Mouse (Mus musculus): ENCODE data around the gene Fars2.
A peak's percentile ranks its signal among the peaks of the same experiment; 100 is the strongest.

Fars2 gene

GRCm38 (mm10) chr13:36564764-36565315 lies 447.6 kb downstream of the Fars2 start:
- DNase-seq (ENCODE audit: low read depth, low spot score), result no peak

- no peak for DNase-seq (ENCODE audit: low read depth, low spot score)
These were observed 459.6 kb downstream of the Fars2 start for GRCm38 (mm10) chr13:36576781-36577180.

GRCm38 (mm10) chr13:36577916-36578568 lies 460.8 kb downstream of the Fars2 start:
- DNase-seq (ENCODE audit: low read depth, low spot score), result no peak

- DNase-seq (ENCODE audit: low read depth, low spot score), result peak; percentile 28
These were observed 461.5 kb downstream of the Fars2 start for GRCm38 (mm10) chr13:36578569-36579333.

GRCm38 (mm10) chr13:36582406-36583070 lies 465.3 kb downstream of the Fars2 start:
- DNase-seq (ENCODE audit: low read depth, low spot score), result no peak

- DNase-seq (ENCODE audit: low read depth, low spot score), result no peak
These were observed 466.4 kb downstream of the Fars2 start for GRCm38 (mm10) chr13:36583481-36584151.

GRCm38 (mm10) chr13:36584197-36584596 lies 467.0 kb downstream of the Fars2 start:
- DNase-seq (ENCODE audit: low read depth, low spot score), result no peak

- no peak for DNase-seq (ENCODE audit: low read depth, low spot score)
These were observed 471.9 kb downstream of the Fars2 start for GRCm38 (mm10) chr13:36589092-36589491.

GRCm38 (mm10) chr13:36592291-36592690 lies 475.1 kb downstream of the Fars2 start:
- DNase-seq (ENCODE audit: low read depth, low spot score), result no peak

- DNase-seq (ENCODE audit: low read depth, low spot score), result no peak
These were observed 489.5 kb downstream of the Fars2 start for GRCm38 (mm10) chr13:36606717-36607116.

GRCm38 (mm10) chr13:36607871-36608270 lies 490.7 kb downstream of the Fars2 start:
- no peak for DNase-seq (ENCODE audit: low read depth, low spot score)

- no peak for DNase-seq (ENCODE audit: low read depth, low spot score)
These were observed 493.2 kb downstream of the Fars2 start for GRCm38 (mm10) chr13:36610426-36610825.

GRCm38 (mm10) chr13:36612785-36613750 lies 495.9 kb downstream of the Fars2 start:
- DNase-seq (ENCODE audit: low read depth, low spot score), result no peak

GRCm38 (mm10) chr13:36620498-36621332 lies 503.5 kb downstream of the Fars2 start:
- DNase-seq (ENCODE audit: low read depth, low spot score), result no peak

GRCm38 (mm10) chr13:36621333-36621659 lies 504.1 kb downstream of the Fars2 start:
- DNase-seq (ENCODE audit: low read depth, low spot score), result no peak

GRCm38 (mm10) chr13:36623556-36623955 lies 506.3 kb downstream of the Fars2 start:
- no peak for DNase-seq (ENCODE audit: low read depth, low spot score)

- DNase-seq (ENCODE audit: low read depth, low spot score), result no peak
These were observed 511.9 kb downstream of the Fars2 start for GRCm38 (mm10) chr13:36629154-36629553.

GRCm38 (mm10) chr13:36648257-36648656 lies 531.0 kb downstream of the Fars2 start:
- DNase-seq (ENCODE audit: low read depth, low spot score), result no peak

- no peak for DNase-seq (ENCODE audit: low read depth, low spot score)
These were observed 537.0 kb downstream of the Fars2 start for GRCm38 (mm10) chr13:36654251-36654650.

GRCm38 (mm10) chr13:36679345-36679744 lies 562.1 kb downstream of the Fars2 start:
- DNase-seq (ENCODE audit: low read depth, low spot score), result no peak
